Mouse (Mus musculus): Measurements from ENCODE around the gene Olfr782. TPM values are rescaled to one million over a fixed set of nuclear protein-coding genes. Genes with fewer than 3 reads are reported as not detected.
"Not testable (repeated sequence)": the region's sequence is repeated elsewhere in the genome, so short reads cannot be mapped to it uniquely, and the experiment has no call there.

Olfr782 gene
- not detected in 2 replicates for polyA plus RNA-seq (2016; fragmentation: Nextera tagmentation; extraction: Ambion mirVana)

GRCm38 (mm10) chr10:129348550-129348949 is at the start of gene Olfr782:
Gene Olfr782 (plus strand): TSS chr10:129348850.
- no peak within 1 kb of the TSS for H3K4me2 ChIP-seq (replicated peaks)
- H3K4me3 ChIP-seq: no peak within 1 kb of the TSS
- no peaks in the 10 kb centered on the region for H3K9me3 ChIP-seq
- ATAC-seq (ENCODE audit: insufficient number of reproducible peaks, insufficient read depth, low FRiP score, low TSS enrichment): no peak
- H3K27me3 ChIP-seq: no peaks in the 10 kb centered on the region
- WGBS: 92% methylated on average over 3 of the region's 3 CpGs
- H3K27ac ChIP-seq: no peak within 1 kb of the TSS
- H3K36me3 ChIP-seq: no peaks in the 10 kb centered on the region
- no peak within 1 kb of the TSS for H3K9ac ChIP-seq
- no peaks in the 10 kb centered on the region for H3K4me1 ChIP-seq

- 56% methylated on average over 1 of the region's 1 CpGs for WGBS
Observed at GRCm38 (mm10) chr10:129312973-129313372, 35.7 kb upstream of the Olfr782 start.

GRCm38 (mm10) chr10:129313521-129313920 is 35.1 kb upstream of the Olfr782 start:
- not testable (repeated sequence) for ATAC-seq (ENCODE audit: insufficient number of reproducible peaks, insufficient read depth, low FRiP score, low TSS enrichment)
- 83% methylated on average over 1 of the region's 1 CpGs for WGBS

More at GRCm38 (mm10) chr10:129312973-129313372, 35.7 kb upstream of the Olfr782 start:
- not testable (repeated sequence) for H3K27me3 ChIP-seq; H3K4me1 ChIP-seq; ATAC-seq (ENCODE audit: insufficient number of reproducible peaks, insufficient read depth, low FRiP score, low TSS enrichment); H3K4me3 ChIP-seq; H3K9ac ChIP-seq; H3K9me3 ChIP-seq; H3K4me2 ChIP-seq (replicated peaks); H3K36me3 ChIP-seq; H3K27ac ChIP-seq

GRCm38 (mm10) chr10:129317817-129318216 is 30.8 kb upstream of the Olfr782 start, which contains the start of gene Olfr780:
Gene Olfr780 (plus strand): TSS chr10:129318117.
- no peak within 1 kb of the TSS for H3K4me2 ChIP-seq (replicated peaks)
- WGBS: 87% methylated on average over 3 of the region's 3 CpGs
- no peaks in the 10 kb centered on the region for H3K27me3 ChIP-seq
- H3K9ac ChIP-seq: no peak within 1 kb of the TSS
- H3K36me3 ChIP-seq: no peaks in the 10 kb centered on the region
- H3K4me3 ChIP-seq: no peak within 1 kb of the TSS
- H3K4me1 ChIP-seq: no peaks in the 10 kb centered on the region
- ATAC-seq (ENCODE audit: insufficient number of reproducible peaks, insufficient read depth, low FRiP score, low TSS enrichment): no peak
- H3K9me3 ChIP-seq: no peaks in the 10 kb centered on the region
- no peak within 1 kb of the TSS for H3K27ac ChIP-seq

More at GRCm38 (mm10) chr10:129313521-129313920, 35.1 kb upstream of the Olfr782 start:
- not testable (repeated sequence) for H3K36me3 ChIP-seq; H3K27ac ChIP-seq; H3K4me2 ChIP-seq (replicated peaks); H3K4me1 ChIP-seq; H3K9ac ChIP-seq; H3K27me3 ChIP-seq; H3K4me3 ChIP-seq; H3K9me3 ChIP-seq

- Histone ChIP-seq H3K27me3 (no peaks in the 10 kb centered on the region), H3K9ac (no peak within 1 kb of the TSS), H3K36me3 (no peaks in the 10 kb centered on the region), H3K9me3 (no peaks in the 10 kb centered on the region), H3K4me2 (replicated peaks) (no peak within 1 kb of the TSS), H3K27ac (no peak within 1 kb of the TSS), H3K4me3 (no peak within 1 kb of the TSS), H3K4me1 (no peaks in the 10 kb centered on the region)
- no peak for ATAC-seq (ENCODE audit: insufficient number of reproducible peaks, insufficient read depth, low FRiP score, low TSS enrichment)
Observed at GRCm38 (mm10) chr10:129328554-129328953, 20.1 kb upstream of the Olfr782 start, which contains the start of gene Olfr781. Gene Olfr781 (plus strand): TSS chr10:129328854.

- H3K9me3 ChIP-seq; H3K27ac ChIP-seq; H3K4me2 ChIP-seq (replicated peaks); H3K4me1 ChIP-seq; H3K9ac ChIP-seq; ATAC-seq (ENCODE audit: insufficient number of reproducible peaks, insufficient read depth, low FRiP score, low TSS enrichment); H3K4me3 ChIP-seq; H3K36me3 ChIP-seq; H3K27me3 ChIP-seq: not testable (repeated sequence)
- 79% methylated on average over 2 of the region's 2 CpGs for WGBS
Observed at GRCm38 (mm10) chr10:129352475-129352874, 3.8 kb downstream of the Olfr782 start.

- not testable (repeated sequence) for H3K27ac ChIP-seq; ATAC-seq (ENCODE audit: insufficient number of reproducible peaks, insufficient read depth, low FRiP score, low TSS enrichment); H3K4me1 ChIP-seq; H3K9ac ChIP-seq; H3K4me2 ChIP-seq (replicated peaks); H3K36me3 ChIP-seq; H3K27me3 ChIP-seq; H3K4me3 ChIP-seq; H3K9me3 ChIP-seq
- 85% methylated on average over 4 of the region's 4 CpGs for WGBS
Observed at GRCm38 (mm10) chr10:129356496-129356895, 7.8 kb downstream of the Olfr782 start.

- H3K36me3 ChIP-seq: no peaks in the 10 kb centered on the region
- H3K4me2 ChIP-seq (replicated peaks): no peak overlapping the region
- no peaks in the 10 kb centered on the region for H3K4me1 ChIP-seq
- H3K9ac ChIP-seq: no peak overlapping the region
- H3K27me3 ChIP-seq: no peaks in the 10 kb centered on the region
- H3K4me3 ChIP-seq: no peak overlapping the region
- no peak overlapping the region for H3K27ac ChIP-seq
- no peaks in the 10 kb centered on the region for H3K9me3 ChIP-seq
- no peak for ATAC-seq (ENCODE audit: insufficient number of reproducible peaks, insufficient read depth, low FRiP score, low TSS enrichment)
- 73% methylated on average over 5 of the region's 5 CpGs for WGBS
Observed at GRCm38 (mm10) chr10:129357307-129357706, 8.7 kb downstream of the Olfr782 start.

GRCm38 (mm10) chr10:129374051-129374450 is 25.4 kb downstream of the Olfr782 start:
- H3K9me3 ChIP-seq; H3K9ac ChIP-seq; H3K4me1 ChIP-seq; ATAC-seq (ENCODE audit: insufficient number of reproducible peaks, insufficient read depth, low FRiP score, low TSS enrichment); H3K27ac ChIP-seq; H3K27me3 ChIP-seq; H3K36me3 ChIP-seq; H3K4me3 ChIP-seq; H3K4me2 ChIP-seq (replicated peaks): not testable (repeated sequence)
- WGBS: 85% methylated on average over 5 of the region's 5 CpGs

- no peak within 1 kb of the TSS for H3K9ac ChIP-seq
- H3K27ac ChIP-seq: no peak within 1 kb of the TSS
- ATAC-seq (ENCODE audit: insufficient number of reproducible peaks, insufficient read depth, low FRiP score, low TSS enrichment): no peak
Observed at GRCm38 (mm10) chr10:129383783-129384182, 35.1 kb downstream of the Olfr782 start, which contains the start of gene Olfr784. Gene Olfr784 (plus strand): TSS chr10:129384083.

GRCm38 (mm10) chr10:129400892-129401291 is 52.2 kb downstream of the Olfr782 start:
- ATAC-seq (ENCODE audit: insufficient number of reproducible peaks, insufficient read depth, low FRiP score, low TSS enrichment): no peak
- Histone ChIP-seq H3K9ac (no peak overlapping the region), H3K9me3 (no peaks in the 10 kb centered on the region), H3K4me3 (no peak overlapping the region), H3K4me1 (no peaks in the 10 kb centered on the region), H3K27me3 (no peaks in the 10 kb centered on the region), H3K36me3 (no peaks in the 10 kb centered on the region), H3K27ac (no peak overlapping the region), H3K4me2 (replicated peaks) (no peak overlapping the region)
- WGBS: 47% methylated on average over 5 of the region's 5 CpGs

More at GRCm38 (mm10) chr10:129383783-129384182, 35.1 kb downstream of the Olfr782 start, which contains the start of gene Olfr784:
- no peak within 1 kb of the TSS for H3K4me2 ChIP-seq (replicated peaks)
- no peaks in the 10 kb centered on the region for H3K36me3 ChIP-seq
- no peaks in the 10 kb centered on the region for H3K27me3 ChIP-seq
- H3K9me3 ChIP-seq: no peaks in the 10 kb centered on the region
- no peaks in the 10 kb centered on the region for H3K4me1 ChIP-seq
- H3K4me3 ChIP-seq: no peak within 1 kb of the TSS
